In the genomic region with DNA sequence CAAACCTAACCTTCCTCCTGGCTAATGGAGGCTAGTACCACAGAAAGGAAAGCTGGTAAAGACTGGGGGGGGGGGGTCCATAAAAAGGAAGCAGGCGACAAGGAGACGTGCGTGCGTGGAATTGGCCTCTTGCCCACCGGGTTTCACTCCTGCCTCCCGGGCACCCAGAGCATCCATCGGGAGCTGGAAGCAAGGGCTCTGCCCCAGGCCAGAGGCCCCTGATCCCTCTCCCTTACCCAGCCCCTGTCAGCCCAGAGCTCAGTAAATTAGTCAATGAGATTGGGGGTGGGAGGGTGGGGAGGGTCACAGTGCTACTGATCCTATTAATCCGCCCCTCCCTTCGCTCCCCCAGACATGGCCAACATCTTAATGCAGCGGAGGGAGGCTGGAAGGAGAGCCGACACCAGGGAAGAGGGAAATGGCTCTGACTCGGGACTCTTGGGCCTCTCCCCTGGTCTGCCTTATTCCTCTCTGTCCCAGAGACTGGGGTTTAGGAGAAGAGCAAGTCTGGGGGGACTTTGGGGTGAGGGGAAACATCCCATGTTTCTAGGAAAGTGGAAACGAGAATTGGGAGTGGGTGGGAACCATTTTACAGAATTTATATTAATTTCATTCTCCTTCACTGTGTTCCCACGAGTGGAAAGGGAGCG, we compare ENCODE assay signal across 13 mouse cellular contexts. TPM values are rescaled to one million over a fixed set of nuclear protein-coding genes. Genes with fewer than 3 reads are reported as not detected.
A peak's percentile ranks its signal among the peaks of the same experiment; 100 is the strongest.
DNase-seq lines count a peak whose midpoint lies in the region; ATAC-seq and TF ChIP-seq lines count a peak whose summit lies in the region.
"Had no signal": no experiment of that assay in that cellular context is flagged by ENCODE, and none has a peak within 500 bp of the region (broad histone marks: within the 10 kb centered on the region; RNA-seq: fewer than 3 reads in every experiment).

No protein-coding gene starts in this region.

- H3K4me2 ChIP-seq in forebrain, embryonic 16.5 days (ENCODE audit: low read length), result peak overlapping the region; percentile 67
- peak overlapping the region; percentile 63 for H3K4me2 ChIP-seq in midbrain, embryonic 15.5 days
- H3K4me2 ChIP-seq: lung, embryonic 14.5 days had no signal

- H3K9me3 ChIP-seq in forebrain, embryonic 16.5 days (ENCODE audit: control insufficient read depth, low read length), result no peaks in the 10 kb centered on the region
- H3K9me3 ChIP-seq in midbrain, embryonic 15.5 days, result no peaks in the 10 kb centered on the region

- peak overlapping the region; percentile 100 for H3K27ac ChIP-seq in forebrain, embryonic 16.5 days (ENCODE audit: low read length)
- peak overlapping the region; percentile 85 for H3K27ac ChIP-seq in midbrain, embryonic 15.5 days
- no peak overlapping the region for H3K27ac ChIP-seq in gastrocnemius, adult 2 months
- H3K27ac ChIP-seq: heart, adult 2 months had no signal

- peak; percentile 3; the same call in 1 of the 2 replicates for ATAC-seq in forebrain, embryonic 16.5 days
- ATAC-seq in midbrain, embryonic 15.5 days (replicated peaks), result no peak; the same call in 1 of the 2 replicates
- ATAC-seq in granulocyte monocyte progenitor cell, adult 5-6 weeks (replicated peaks; ENCODE audit: poor library complexity, severe bottlenecking), result no peak

- no peak for TF ChIP-seq CTCF in brain, embryonic 14.5 days (IDR thresholded peaks at IDR 0.05; ENCODE audit: borderline replicate concordance, extremely low read depth, insufficient read depth, insufficient read length)
- TF ChIP-seq CTCF in gastrocnemius, adult 2 months (IDR thresholded peaks at IDR 0.05), result no peak

- peak; percentile 2; the same call in 1 of the 2 replicates for TF ChIP-seq POLR2A in brain, embryonic 14.5 days (IDR thresholded peaks at IDR 0.05; ENCODE audit: borderline replicate concordance, extremely low read depth, insufficient read depth, insufficient read length, poor library complexity, severe bottlenecking)

- 0% methylated on average over 15 of the region's 15 CpGs for WGBS in forebrain, embryonic 16.5 days
- WGBS in midbrain, embryonic 15.5 days, result 1% methylated on average over 15 of the region's 15 CpGs

- H3K27me3 ChIP-seq in forebrain, embryonic 16.5 days (replicated peaks; ENCODE audit: control insufficient read depth, insufficient read depth, low read length), result no peaks in the 10 kb centered on the region
- H3K27me3 ChIP-seq in midbrain, embryonic 15.5 days (replicated peaks), result peaks cover 52% of the 10 kb centered on the region

- DNase-seq in brain, embryonic 14.5 days (ENCODE audit: low read depth), result peak; percentile 84
- DNase-seq in cerebellum, adult 9-11 months, result peak; percentile 61
- DNase-seq in lung, postnatal 10 days, result no peak
- DNase-seq in gastrocnemius, adult 2 months, result no peak
- DNase-seq in adrenal gland, adult 18-20 months (ENCODE audit: low spot score in 2 of 2), result no peak
- DNase-seq: heart, adult 2 months; kidney, adult 2 months; lung, embryonic 14.5 days; thymus, postnatal 4 days had no signal

- H3K36me3 ChIP-seq in forebrain, embryonic 16.5 days (ENCODE audit: control insufficient read depth, insufficient read depth), result no peaks in the 10 kb centered on the region
- no peaks in the 10 kb centered on the region for H3K36me3 ChIP-seq in midbrain, embryonic 15.5 days (replicated peaks)

- H3K4me3 ChIP-seq in forebrain, embryonic 16.5 days (replicated peaks; ENCODE audit: low read length), result peak overlapping the region; percentile 74
- peak overlapping the region; percentile 42 for H3K4me3 ChIP-seq in midbrain, embryonic 15.5 days
- H3K4me3 ChIP-seq in gastrocnemius, adult 2 months, result no peak overlapping the region
- H3K4me3 ChIP-seq: heart, adult 2 months had no signal

- H3K4me1 ChIP-seq in forebrain, embryonic 16.5 days (replicated peaks; ENCODE audit: control insufficient read depth, insufficient read depth, low read length), result peaks cover 56% of the 10 kb centered on the region
- H3K4me1 ChIP-seq in midbrain, embryonic 15.5 days, result peaks cover 61% of the 10 kb centered on the region

- peak overlapping the region; percentile 100 for H3K9ac ChIP-seq in forebrain, embryonic 16.5 days (replicated peaks; ENCODE audit: low read depth, low read length)
- peak overlapping the region; percentile 46 for H3K9ac ChIP-seq in midbrain, embryonic 15.5 days
- H3K9ac ChIP-seq: lung, embryonic 14.5 days had no signal

- intact Hi-C loops in gastrocnemius, adult 2 months (cut with DNase I), result no loop called here

RNA-seq across cellular contexts. Expression of a gene that starts 46.9 kb away (rescaled TPM):
- polyA plus RNA-seq in brain, embryonic 14.5 days (2012; rRNA removed), result 0.45 and 0.73 TPM in 2 replicates
- not detected in 2 replicates for polyA plus RNA-seq in forebrain, embryonic 16.5 days (2015; fragmentation: Nextera tagmentation; extraction: Ambion mirVana)
- 0.14 TPM in 2 replicates for polyA plus RNA-seq in midbrain, embryonic 15.5 days (2015; fragmentation: Nextera tagmentation; extraction: Ambion mirVana)
- total RNA-seq in gastrocnemius, adult 2 months (2021), result not detected
- total RNA-seq in granulocyte monocyte progenitor cell, adult 5-6 weeks (2014; fragmentation: Nextera tagmentation), result not detected in 2 replicates
- total RNA-seq in granulocyte monocyte progenitor cell, adult 5-6 weeks (2017), result not detected in 2 replicates
- total RNA-seq in adrenal gland, adult 18-20 months (2021), result 10 to 100 TPM; 11.2 to 17.8 TPM
- total RNA-seq: heart, adult 2 months; left cerebral cortex, postnatal 36 days had no signal
- polyA plus RNA-seq: lung, embryonic 14.5 days had no signal

Comparison
In these comparisons a context has a peak if more than half of its experiments do, and no peak if none do; other contexts are left out.
1. DNase-seq: peak in brain, embryonic 14.5 days (single experiment) and cerebellum, adult 9-11 months (single experiment); none in lung, postnatal 10 days (single experiment), gastrocnemius, adult 2 months (single experiment) and adrenal gland, adult 18-20 months (0 of 2).
2. RNA of a gene that starts 46.9 kb away (total RNA-seq): 11.2 to 17.8 TPM in adrenal gland, adult 18-20 months; not detected in gastrocnemius, adult 2 months and not detected in granulocyte monocyte progenitor cell, adult 5-6 weeks; every median in the first group is over 10 times any median in the second.